Mouse (Mus musculus) spleen, adult 2 months (tissue): Measurements from ENCODE around the gene Gm26938. TPM values are rescaled to one million over a fixed set of nuclear protein-coding genes. Genes with fewer than 3 reads are reported as not detected.

Source experiments
- DNase-seq, 2 experiments: peaks; one replicate each; pipeline versions ENCODE4 v3.0.0 to v3.0.0-alpha.2; 2012 to 2021; ENCODE audit warnings: low spot score in 2 of 2, low read depth in 1 of 2
- H3K27ac ChIP-seq: fragments of 200-500 bp; 2 replicates; pipeline ENCODE4 v1.5.1; 2012; ENCODE audit warnings: low read length, inconsistent platforms; ENCODE audit not compliant: insufficient read depth
- H3K27me3 ChIP-seq: fragments of 200-500 bp; 2 replicates; pipeline ENCODE4 v1.6.1; 2012; ENCODE audit warnings: mild to moderate bottlenecking, moderate library complexity, low read length, inconsistent platforms; ENCODE audit not compliant: control insufficient read depth, insufficient read depth
- H3K36me3 ChIP-seq: fragments of 200-500 bp; 2 replicates; pipeline ENCODE4 v1.6.1; 2012; ENCODE audit warnings: mild to moderate bottlenecking, low read length, inconsistent platforms; ENCODE audit not compliant: control insufficient read depth, insufficient read depth
- H3K4me1 ChIP-seq: fragments of 200-500 bp; 2 replicates; pipeline ENCODE4 v1.6.1; 2011; ENCODE audit warnings: inconsistent platforms; ENCODE audit not compliant: control insufficient read depth, insufficient read depth, insufficient read length
- H3K4me3 ChIP-seq: fragments of 200-500 bp; 2 replicates; pipeline ENCODE4 v1.5.1; 2011; ENCODE audit warnings: mild to moderate bottlenecking, inconsistent platforms; ENCODE audit not compliant: insufficient read depth, insufficient read length; ENCODE audit errors: extremely low read depth
- CTCF ChIP-seq: fragments of 200-500 bp; IDR thresholded peaks from 2 replicates; pipeline ENCODE4 v1.5.1; 2011; ENCODE audit warnings: mild to moderate bottlenecking, inconsistent platforms; ENCODE audit not compliant: insufficient read depth, insufficient read length, insufficient replicate concordance; ENCODE audit errors: extremely low read depth
- POLR2A ChIP-seq: fragments of 200-500 bp; IDR thresholded peaks from 2 replicates; pipeline ENCODE4 v1.6.1; 2011; ENCODE audit warnings: low read depth, low read length, inconsistent platforms
- WGBS: fragments of 180-500 bp; shearing (Covaris S2); methylation state at CpG from one replicate; pipeline ENCODE4 v1.1.7; 2018; 5-methylcytosine and 5-hydroxymethylcytosine counted together
- polyA plus RNA-seq: library from polyadenylated mRNA; depleted of rRNA; stranded (reverse); fragments of >200 nt; gene quantifications from 2 replicates; pipeline ENCODE4 v1.2.3, GENCODE M21; 2012

The Gm26938 gene
- polyA plus RNA-seq, 1 experiment, result not detected

DNA sequence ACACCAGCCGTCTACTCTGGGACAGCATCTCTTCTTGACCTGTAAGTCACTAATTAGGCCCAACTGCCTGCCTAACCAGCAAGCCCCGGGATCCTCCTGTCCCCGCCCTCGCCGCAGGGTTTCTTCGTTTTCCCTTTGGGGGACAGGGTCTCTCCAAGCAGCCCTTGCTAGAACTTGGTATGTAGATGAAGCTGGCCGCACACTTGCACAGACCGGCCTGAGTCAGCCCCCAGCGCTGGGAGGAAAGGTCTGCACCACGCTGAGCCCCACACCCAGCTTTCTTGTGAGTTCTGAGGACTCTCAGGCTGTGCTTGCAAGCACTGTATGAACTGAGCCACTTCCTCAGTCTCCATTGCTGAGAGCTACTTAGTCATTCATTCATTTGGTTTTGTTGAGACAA, 1.7 kb downstream of the Gm26938 start:
- Histone ChIP-seq H3K4me3 (no peak overlapping the region), H3K36me3 (peaks cover 10% of the 10 kb centered on the region), H3K27me3 (no peaks in the 10 kb centered on the region), H3K4me1 (peaks cover 3% of the 10 kb centered on the region; the same call in 1 of the 2 replicates), H3K27ac (no peak overlapping the region)
- no peak for DNase-seq
- WGBS, result 96% methylated on average over 10 of the region's 10 CpGs
- TF ChIP-seq POLR2A, result no peak
- TF ChIP-seq CTCF, result no peak

DNA sequence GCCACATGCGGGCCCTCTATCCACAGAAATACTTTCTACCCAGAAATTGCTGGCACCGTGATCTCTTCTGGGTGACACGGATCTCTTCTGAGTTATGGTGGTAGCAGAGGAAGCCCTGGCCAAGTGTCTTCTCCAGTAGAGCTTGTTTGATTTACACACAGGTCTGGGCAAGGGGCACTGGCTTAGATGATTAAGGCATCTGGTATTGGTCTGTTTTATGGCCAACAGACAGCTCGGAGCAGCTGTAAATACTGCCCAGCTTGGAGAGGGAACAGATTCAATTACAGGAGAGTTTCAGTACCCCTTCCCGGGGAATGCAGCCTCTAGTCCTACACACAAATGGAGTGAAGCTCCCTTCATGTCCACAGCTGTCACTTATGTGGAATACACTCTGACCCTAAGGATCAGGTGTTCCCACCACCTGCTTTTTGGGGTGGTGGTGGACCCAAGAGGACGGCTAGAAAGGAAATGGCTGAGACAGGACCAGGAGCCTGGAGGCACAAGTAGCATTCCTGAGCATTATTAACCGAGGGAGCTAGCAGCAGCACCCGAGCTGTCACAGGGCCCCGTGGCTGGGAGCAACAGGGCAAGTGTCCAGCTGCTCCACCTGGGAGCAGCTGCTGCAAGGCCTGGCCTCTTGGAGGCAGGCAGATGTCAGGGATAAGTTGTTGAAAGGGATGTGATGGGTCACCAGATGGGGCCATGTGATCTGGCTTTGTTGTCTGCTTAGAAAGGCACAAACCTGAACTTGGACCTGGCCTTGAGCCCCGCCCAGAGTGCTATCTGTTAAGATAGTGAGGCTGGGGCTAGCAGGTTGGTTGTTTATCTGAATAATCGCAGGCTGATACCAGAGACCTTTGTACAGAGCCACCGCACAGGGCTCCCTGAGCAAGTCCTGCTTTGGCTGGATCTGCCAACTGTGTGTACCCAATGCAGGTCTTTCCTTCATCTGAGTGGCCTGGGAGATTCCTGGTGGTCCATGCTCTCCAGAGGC, 4.4 kb downstream of the Gm26938 start:
- Histone ChIP-seq H3K27ac (no peak overlapping the region), H3K27me3 (no peaks in the 10 kb centered on the region), H3K4me1 (peaks cover 3% of the 10 kb centered on the region; the same call in 1 of the 2 replicates), H3K4me3 (no peak overlapping the region), H3K36me3 (peaks cover 10% of the 10 kb centered on the region)
- DNase-seq, result no peak
- 86% methylated on average over 12 of the region's 12 CpGs for WGBS
- no peak for TF ChIP-seq CTCF
- no peak for TF ChIP-seq POLR2A

DNA sequence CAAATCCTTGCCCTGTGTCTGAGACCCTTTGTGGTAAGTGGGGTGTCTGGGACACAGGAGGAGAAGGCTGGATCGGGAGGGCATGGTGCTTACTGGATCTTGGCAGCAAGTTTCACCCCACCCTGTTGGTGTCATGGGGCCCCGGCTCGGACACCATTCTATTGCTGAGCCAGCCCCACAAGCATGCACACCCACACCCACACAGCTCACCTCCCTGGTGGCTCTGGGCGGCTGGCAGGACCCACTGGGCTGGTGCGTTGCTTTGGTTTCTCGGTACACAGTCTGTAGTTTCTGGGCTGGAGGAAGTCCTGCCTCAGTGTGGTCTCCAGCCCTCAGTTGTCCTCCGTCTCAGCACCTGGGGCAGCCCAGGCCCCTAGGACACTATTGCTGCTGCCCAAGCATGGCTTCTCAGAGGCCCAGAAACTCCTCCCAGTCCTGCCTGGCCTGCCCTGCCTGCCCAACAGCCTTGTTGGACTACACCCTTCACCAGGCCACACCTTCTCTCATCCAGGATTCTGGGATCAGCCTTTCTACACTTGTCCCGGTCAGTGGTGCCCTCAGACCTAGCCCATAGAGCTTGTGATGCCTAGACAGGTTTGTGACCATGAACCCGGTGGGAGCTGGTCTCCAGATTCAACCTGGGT, 6.5 kb downstream of the Gm26938 start, which contains the start of gene Tmem184a:
Tmem184a (minus strand) TSS at position 380 of the 644 bp plus-strand sequence.
- 89% methylated on average over 9 of the region's 9 CpGs for WGBS
- Histone ChIP-seq H3K27me3 (no peaks in the 10 kb centered on the region), H3K36me3 (peaks cover 10% of the 10 kb centered on the region), H3K27ac (no peak within 1 kb of the TSS), H3K4me1 (no peaks in the 10 kb centered on the region), H3K4me3 (no peak within 1 kb of the TSS)
- TF ChIP-seq CTCF (no peak), POLR2A (no peak)
- no peak for DNase-seq

DNA sequence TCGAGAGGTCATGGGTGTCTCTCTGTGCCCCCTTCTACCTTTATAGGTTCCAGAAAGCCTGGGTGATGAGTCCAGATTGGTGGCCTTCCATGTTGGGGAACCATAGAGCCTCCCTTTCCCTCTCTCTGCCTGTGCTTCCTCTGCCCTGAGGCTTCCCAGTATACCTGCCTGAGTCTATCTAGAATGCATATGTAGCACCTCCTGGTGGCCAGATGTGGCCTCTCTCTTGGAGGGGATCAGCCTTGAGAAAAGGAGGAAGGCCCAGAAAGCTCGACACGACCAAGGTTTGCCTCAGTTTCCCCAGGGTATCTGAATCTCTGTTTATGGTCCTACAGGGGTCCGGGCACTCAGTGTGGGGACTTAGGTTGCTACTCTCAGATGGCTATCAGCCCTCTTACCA, 7.4 kb downstream of the Gm26938 start:
- peak in 1 of 2 experiments; percentile 52 for DNase-seq
- Histone ChIP-seq H3K4me3 (no peak overlapping the region), H3K27me3 (no peaks in the 10 kb centered on the region), H3K4me1 (no peaks in the 10 kb centered on the region), H3K36me3 (peaks cover 10% of the 10 kb centered on the region), H3K27ac (no peak overlapping the region)
- no peak for TF ChIP-seq POLR2A
- TF ChIP-seq CTCF, result peak; percentile 39; the same call in 1 of the 2 replicates
- 46% methylated on average over 4 of the region's 4 CpGs for WGBS

DNA sequence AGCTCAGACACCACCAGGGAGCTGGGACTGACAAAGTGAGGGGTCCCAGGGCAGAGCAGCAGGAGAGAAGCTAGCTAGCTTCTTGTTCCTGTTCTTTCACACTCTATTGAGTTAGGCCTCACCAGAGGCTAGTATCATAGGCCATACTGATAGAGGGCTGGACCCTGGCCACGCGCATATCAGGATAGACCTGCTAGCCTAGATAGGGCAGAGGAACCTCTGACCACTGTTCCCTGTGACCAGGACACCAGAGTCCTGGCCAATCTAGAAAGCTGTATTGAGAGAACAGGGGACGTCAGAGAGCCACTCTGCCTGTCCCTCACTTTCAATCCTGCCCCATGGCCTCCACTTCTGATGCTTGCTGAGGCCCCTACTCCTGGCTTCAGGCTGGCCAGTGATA, 8.2 kb downstream of the Gm26938 start:
- H3K4me1 ChIP-seq, result no peaks in the 10 kb centered on the region
- no peak for DNase-seq
- no peak overlapping the region for H3K4me3 ChIP-seq
- WGBS, result 83% methylated on average over 3 of the region's 3 CpGs
- no peak overlapping the region for H3K27ac ChIP-seq
- peaks cover 4% of the 10 kb centered on the region for H3K36me3 ChIP-seq
- TF ChIP-seq POLR2A (no peak), CTCF (no peak)
- no peaks in the 10 kb centered on the region for H3K27me3 ChIP-seq

DNA sequence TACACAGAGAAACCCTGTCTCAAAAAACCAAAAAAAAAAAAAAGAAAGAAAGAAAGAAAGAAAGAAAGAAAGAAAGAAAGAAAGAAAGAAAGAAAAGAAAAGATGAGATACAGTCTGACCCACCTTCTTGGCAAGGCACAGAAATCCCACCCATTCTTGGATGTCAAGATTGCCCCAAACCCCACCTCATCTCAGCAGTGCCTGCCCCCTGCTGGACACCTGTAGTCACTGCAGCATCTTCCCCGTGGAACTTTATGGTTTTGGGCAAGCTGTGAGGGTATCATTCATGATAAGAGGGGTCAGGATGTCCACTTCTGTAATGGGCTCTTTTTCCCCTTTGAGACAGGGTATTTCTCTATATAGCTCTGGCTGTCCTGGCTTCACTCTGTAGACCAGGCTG, 8.9 kb downstream of the Gm26938 start:
- H3K4me3 ChIP-seq, result no peak overlapping the region
- 3% methylated on average over 1 of the region's 1 CpGs for WGBS
- DNase-seq, result no peak
- no peaks in the 10 kb centered on the region for H3K27me3 ChIP-seq
- TF ChIP-seq CTCF (peak; percentile 88; the same call in 1 of the 2 replicates), POLR2A (no peak)
- H3K27ac ChIP-seq, result no peak overlapping the region
- no peaks in the 10 kb centered on the region; the same call in 1 of the 2 replicates for H3K36me3 ChIP-seq
- H3K4me1 ChIP-seq, result no peaks in the 10 kb centered on the region
